Mouse (Mus musculus) urinary bladder, postnatal 14 days (tissue): ENCODE results near the gene Cntnap5b.

Experiments
- DNase-seq: peaks from one replicate; pipeline ENCODE4 v3.0.0; 2021; ENCODE audit warnings: low spot score

Gene Cntnap5b

GRCm38 (mm10) chr1:100171566-100171965 lies 399.0 kb downstream of the Cntnap5b start:
- DNase-seq = no peak

GRCm38 (mm10) chr1:100180050-100180449 lies 407.5 kb downstream of the Cntnap5b start:
- DNase-seq = peak; percentile 6

DNA sequence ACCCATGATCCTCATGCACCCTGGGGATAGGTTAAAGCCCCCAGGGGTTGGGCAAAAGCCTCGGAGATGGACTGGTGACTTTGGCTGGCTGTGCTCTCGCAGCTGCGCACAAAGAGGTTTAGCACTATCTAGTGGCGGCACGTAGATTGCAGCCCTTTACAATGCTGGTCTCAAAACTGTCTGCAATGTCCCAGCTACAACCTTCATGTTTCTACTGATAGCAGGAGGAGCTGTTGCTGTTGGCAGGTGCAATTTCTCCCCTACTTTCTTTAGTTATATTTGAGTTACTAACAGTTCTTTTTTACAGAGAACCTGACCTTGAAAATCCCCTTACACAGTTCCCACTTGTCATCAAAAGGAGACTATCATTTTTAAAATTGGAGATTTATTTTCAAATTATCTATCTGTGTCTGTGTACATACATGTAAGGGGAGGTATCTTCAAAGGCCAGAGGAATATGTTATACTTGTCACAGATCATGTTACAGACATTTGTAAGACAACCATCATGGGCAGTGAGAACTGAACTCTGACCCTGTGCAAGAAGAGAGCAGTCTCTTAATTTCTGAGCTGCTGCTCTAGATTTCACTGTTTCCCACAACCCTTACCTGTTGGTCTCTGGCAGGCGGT lies 459.5 kb downstream of the Cntnap5b start:
- peak; percentile 2 for DNase-seq

GRCm38 (mm10) chr1:100251964-100252363 lies 479.4 kb downstream of the Cntnap5b start:
- no peak for DNase-seq

GRCm38 (mm10) chr1:100310687-100311086 lies 538.1 kb downstream of the Cntnap5b start:
- no peak for DNase-seq

DNA sequence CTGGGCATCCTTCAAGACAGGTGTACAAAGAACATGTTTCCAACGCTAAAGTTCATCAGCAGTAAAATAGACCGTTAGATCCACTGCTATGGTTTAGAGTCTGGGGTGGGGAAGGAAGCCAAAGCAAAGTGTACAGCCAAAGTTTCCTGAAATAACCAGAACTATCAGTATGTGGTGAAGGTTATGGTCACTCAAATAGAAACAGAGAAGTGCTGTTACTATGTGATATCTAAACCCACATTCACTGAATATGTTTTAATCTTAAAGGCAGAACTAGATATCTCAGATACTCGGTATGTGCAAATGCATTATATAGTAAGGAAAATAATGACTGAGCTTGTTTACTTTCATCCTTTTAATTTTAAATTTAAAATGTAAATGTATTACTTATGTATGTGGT lies 558.5 kb downstream of the Cntnap5b start:
- DNase-seq = no peak

DNA sequence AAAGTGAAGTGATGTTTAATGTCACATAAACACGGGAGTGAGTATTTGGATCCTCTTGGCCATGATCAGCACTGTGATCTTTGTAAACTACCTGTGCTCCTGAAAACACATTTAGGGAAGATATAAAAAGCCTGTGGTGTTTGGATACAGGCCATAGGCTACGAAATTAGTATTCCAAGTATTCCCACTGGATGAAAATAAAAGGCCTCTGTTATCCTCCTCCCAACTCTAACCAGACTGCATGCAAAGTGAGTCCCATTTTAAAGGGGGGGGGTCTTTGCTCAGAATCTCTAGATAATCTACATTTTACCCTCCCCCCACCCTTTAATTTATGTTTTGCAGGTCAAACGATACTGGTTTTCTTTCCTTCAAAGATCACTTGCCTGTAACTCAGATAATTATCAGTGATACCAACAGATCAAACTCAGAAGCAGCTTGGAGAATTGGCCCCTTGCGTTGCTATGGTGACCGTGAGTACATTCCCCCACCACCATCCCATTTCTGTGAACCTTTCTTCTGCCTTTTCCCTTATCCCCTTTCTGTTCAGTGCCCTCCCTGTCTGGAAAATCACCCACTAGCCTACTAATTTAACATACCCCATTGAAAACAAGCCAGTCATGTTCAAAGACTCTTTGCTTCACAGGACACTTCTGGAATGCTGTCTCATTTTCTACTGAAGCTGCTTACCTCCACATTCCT lies 597.0 kb downstream of the Cntnap5b start:
- DNase-seq = no peak

DNA sequence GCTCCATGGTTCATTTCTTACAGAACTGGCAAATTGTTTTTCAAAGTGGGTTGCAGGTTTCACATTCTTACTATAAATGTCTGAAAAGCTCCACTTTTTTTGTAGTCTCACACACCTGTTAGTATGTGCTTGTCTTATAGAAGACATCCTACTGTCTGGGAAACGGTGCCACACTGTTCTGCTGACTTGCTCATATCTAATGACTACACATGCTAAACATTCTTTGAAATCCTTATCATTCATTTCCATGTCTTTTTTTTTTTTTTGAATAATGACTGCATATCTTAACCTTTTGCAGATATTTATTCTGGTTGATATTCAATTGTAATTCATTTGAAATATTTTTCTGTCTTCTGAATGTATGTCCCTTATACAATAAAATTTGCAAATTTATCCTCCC lies 613.7 kb downstream of the Cntnap5b start:
- no peak for DNase-seq

DNA sequence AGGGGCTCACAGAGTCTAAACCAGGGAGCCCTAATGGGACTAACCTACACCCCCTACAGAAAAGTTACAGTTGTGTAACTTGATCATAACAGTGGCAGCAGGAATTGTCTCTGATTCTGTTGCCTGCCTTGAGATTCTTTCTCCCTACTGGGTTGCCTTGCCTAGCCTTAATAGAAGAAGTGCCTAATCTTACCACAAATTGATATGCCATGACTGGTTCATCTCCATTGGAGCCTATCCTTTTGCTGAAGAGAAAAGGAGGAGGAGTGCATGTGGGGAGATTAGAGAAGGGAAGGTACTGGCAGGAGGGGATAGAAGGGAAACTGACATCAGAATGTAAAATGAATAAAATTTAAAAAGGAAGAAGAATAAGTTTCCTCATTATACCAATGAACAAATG lies 621.5 kb downstream of the Cntnap5b start:
- no peak for DNase-seq

GRCm38 (mm10) chr1:100416658-100417224 lies 644.2 kb downstream of the Cntnap5b start:
- no peak for DNase-seq

DNA sequence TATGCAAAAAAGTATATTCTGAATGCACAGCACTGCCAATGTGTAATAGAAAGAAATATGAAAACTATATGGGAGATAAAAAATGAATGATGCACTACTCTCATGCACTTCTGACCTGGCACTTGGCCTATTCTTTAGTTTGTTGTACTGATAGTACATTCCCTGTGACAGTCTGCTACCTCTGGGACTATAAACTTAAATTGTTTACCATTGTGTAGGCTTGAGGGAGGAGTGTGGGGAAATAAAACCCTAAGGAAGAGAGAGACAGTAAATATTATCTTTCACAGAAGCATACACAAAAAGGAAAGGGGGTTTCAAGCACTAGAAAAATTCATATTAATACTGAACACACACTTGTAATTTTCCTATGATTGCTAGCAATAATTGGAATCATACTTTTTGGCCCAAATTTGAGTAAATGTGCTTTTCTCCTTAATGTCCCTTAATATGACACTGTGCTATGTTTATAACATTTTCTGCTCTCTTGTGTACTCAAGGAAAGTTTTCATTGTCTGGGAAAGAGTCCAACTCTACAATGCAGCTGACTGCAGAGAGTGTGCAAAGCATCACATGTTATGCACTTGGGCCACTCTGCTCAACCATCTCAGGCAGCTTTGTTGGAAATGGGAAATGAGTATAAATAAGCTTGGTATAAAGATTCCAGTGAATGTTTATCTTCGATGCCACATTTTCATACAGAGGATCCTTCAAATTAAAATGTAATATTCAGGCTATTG lies 657.6 kb downstream of the Cntnap5b start:
- DNase-seq = no peak

GRCm38 (mm10) chr1:100463877-100464276 lies 691.3 kb downstream of the Cntnap5b start:
- DNase-seq = no peak

DNA sequence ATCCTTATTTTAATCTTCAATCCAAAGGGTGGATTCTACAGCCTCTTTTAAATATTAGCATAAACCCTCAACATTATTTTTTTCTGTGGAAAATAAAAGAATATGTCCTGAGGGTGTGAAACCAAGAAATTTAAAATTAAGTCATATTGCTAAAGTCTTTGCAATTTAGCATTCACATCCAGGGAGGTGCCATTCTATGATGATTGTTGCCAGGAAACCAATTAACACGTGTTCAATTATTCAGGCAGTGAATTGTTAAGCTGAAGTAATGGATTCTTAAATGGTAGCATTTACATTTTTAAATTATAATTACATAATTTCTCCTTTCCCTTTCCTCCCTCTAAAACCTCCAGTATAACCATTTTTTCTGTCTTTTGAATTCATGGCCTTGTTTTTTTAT lies 692.7 kb downstream of the Cntnap5b start:
- DNase-seq = no peak

DNA sequence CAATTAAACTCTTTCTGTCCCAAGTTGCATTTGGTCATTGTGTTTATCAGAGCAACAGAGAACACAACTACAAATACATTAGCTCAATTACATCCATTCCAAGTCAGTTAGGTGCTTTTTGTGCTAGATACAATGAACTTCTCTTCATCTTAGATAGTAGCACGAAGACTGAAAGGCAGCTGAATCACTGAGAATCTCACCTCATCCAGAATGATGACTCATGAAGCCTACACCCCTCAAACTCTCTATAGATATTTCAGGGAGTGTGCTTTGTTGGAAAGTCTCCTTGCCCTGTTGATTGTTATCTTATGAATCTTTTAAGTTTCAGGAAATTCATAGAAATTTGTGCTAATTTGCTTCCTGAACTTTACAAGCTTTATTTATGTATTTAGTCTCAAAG lies 695.0 kb downstream of the Cntnap5b start:
- DNase-seq = no peak

DNA sequence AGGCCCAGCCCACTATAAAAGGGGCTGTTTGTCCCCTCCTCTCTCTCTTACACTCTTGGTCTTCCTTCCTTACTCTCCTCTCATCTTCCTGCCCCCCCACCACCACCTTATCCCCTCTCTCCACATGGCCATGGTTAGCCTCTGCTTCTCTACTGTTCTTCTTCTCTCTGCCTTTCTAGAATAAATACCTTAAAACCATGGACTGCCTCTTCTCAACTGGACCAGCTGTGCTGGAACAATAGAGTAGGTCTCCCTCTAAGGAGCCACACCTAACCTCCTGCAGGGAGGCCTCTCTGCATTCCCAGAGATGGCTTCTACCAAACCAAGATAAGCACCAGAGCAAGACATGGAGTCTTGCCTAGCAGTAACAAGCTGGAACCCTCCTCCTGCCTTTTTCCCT lies 737.3 kb downstream of the Cntnap5b start:
- DNase-seq = no peak
